Mouse (Mus musculus) testis, postnatal 10 days (tissue): ENCODE results near the gene Lce3e.

Source experiments
- DNase-seq: peaks from one replicate; pipeline ENCODE4 v3.0.0; 2021; ENCODE audit warnings: low spot score

The Lce3e gene

DNA sequence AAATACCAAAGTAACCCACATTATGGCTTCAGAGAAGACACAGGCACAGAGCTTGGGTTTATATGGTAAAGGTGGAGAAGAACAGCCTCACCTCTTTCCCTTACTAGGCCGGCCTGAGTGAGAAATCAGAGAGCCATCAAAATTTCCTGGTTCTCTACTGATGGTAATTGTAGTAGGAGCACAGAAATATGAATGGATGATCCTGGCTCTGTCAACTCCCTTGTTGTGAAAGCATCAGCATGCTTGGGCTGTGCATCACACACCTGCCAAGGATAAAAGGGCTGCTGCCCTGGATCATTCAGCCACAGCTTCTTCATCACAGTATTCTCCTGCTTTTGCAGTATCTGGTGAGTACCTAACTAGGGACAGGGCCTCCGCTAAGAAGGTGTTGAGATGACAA, at the start of gene Lce3e:
Gene Lce3e, plus strand, starts transcription at position 301 of the 400 bp plus-strand sequence.
- no peak for DNase-seq

DNA sequence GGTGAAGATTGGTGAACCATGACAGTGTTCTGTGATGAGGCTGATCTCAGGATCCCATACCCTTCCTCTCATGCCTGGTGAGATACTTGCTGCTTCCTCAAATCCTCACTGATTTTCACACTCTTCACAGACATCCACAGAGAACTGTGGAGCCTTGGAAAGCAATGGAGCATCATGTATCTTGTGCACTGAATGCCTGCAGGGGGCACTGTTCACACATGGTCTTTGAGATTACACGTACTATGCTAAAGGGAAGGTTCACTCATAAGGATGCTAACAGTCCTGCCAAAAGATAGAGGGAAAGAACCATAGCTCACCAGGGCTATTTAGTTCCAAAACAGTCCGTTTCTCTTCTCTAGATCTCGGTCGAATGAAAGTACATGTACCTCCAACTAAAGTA, 46.5 kb upstream of the Lce3e start:
- peak; percentile 46 for DNase-seq

DNA sequence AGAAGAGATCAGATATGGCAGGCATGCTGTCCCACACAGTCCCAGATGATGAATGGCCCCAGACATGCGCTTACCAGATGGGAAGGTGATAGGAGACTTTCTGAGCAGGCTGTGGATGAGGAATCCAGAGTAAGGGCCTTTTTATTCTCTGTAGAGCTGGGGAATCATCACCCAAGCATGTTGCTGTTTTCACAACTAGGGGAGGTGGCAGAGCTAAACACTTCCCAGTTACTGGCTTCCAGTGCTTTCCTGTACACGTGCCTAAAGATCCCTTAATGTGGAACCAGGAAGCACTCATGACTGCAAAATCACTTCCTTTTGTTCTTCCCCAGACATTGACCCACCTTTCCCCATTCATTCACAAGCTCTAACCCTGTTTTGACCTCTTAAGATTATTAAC, 40.7 kb upstream of the Lce3e start, which contains the start of gene Lce3a:
Gene Lce3a, minus strand, starts transcription at position 101 of the 400 bp plus-strand sequence.
- DNase-seq, result no peak

DNA sequence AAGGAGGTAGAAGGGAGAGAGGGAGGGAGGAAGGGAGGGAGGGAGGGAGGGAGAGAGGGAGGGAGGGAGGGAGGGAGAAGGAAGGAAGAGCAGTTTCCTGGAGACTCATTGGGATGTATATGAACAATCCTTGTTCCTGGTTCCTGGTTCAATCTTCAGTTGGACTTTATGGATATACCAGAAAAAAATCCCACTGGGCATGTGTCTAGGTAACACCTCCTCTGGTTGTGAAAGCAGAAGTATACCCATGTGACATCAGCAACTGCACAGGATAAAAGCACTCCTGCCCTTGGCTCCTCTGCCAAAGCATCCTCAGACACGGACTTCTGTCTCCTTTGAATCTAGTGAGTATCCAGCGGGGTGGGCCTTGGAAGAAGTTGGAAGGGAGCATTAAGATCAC, 34.2 kb upstream of the Lce3e start, which contains the start of gene Lce3b:
Gene Lce3b, plus strand, starts transcription at position 301 of the 400 bp plus-strand sequence.
- DNase-seq, result no peak

DNA sequence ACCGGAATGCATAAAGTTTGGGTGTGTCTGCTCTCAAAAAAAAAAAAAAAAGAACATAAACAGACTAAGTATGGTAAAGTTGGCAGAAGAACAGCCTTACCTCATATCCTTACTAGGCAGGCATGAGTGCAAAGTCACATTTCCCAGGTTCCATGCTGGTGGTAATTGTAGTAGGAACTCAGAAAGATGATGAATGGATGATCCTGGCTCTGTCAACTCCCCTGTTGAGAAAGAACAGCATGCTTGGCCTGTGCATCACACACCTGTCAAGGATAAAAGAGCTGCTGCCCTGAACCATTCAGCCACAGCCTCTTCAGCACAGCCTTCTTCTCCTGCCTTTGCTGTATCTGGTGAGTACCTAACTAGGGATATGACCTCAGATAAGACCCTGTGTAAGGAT, 22.7 kb upstream of the Lce3e start, which contains the start of gene Lce3c:
Gene Lce3c, plus strand, starts transcription at position 301 of the 400 bp plus-strand sequence.
- DNase-seq, result no peak

DNA sequence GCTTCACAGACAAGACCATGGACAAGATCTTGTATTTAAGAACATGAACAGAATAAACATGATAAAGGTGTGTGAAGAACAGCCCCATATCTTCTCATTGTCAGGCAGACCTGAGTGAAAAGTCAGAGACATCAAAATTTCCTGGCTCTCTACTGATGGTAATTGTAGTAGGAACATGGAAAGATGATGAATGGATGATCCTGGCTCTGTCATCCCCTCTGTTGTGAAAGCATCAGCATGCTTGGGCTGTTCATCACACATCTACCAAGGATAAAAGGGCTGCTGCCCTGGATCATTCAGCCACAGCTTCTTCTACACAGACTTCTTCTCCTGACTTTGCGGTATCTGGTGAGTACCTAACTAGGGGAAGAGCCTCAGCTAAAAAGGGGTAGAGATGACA, 9.8 kb upstream of the Lce3e start, which contains the start of gene Lce3d:
Gene Lce3d, plus strand, starts transcription at position 301 of the 400 bp plus-strand sequence.
- DNase-seq, result no peak

DNA sequence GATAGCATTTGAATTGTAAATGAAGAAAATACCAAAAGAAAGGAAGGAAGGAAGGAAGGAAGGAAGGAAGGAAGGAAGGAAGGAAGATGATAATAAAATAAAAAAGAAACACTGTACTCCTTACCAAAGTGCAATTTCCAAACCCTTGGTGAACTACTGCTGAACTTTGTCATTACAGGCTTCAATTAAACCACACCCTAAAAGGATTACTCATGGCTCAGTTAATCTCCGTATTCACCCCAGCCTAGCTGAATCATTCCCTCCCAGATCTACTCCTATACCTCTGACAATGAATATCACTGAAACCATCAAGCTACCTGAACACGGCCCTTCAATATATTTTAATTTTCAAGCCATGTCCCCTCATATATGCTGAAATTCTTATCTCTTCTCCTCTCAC, 11.6 kb downstream of the Lce3e start:
- DNase-seq, result no peak

DNA sequence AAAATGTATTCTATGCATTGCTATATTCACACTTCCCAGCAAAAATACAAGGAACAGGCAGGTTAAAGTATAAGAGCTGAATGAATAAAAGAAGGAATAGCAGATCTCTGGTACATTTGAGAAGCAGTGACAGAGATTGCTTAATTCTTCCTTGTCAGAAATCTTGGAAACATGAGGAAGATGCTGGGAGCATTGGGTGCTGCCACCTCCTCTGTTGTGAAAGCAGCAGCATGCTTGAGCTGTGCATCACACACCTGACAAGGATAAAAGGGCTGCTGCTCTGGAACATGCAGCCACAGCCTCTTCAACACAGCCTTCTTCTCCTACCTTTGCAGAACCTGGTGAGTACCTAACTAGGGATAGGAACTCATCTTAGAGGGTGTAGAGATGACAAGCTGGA, 25.1 kb downstream of the Lce3e start, which contains the start of gene Lce3f:
Gene Lce3f, plus strand, starts transcription at position 301 of the 400 bp plus-strand sequence.
- DNase-seq, result no peak

DNA sequence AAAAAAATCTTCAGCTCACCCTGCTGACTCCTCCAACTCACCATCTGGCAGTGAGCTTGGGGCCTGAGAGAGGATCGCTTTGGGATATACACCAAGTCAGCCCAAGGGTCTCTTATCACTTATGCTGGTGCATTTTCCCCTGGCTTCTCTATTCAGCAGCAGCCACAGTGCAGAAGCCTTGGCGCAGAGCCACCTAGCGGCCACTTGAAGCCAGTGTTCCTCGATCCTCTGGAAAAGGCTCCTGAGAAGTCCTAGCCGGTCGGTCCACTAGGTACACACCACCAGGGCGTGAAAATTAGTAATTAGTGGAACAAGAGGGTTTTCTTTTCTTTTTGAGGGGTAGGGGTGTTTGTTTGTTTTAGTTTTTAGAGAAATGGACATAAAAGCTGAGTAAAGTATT, 31.8 kb downstream of the Lce3e start:
- peak; percentile 84 for DNase-seq

DNA sequence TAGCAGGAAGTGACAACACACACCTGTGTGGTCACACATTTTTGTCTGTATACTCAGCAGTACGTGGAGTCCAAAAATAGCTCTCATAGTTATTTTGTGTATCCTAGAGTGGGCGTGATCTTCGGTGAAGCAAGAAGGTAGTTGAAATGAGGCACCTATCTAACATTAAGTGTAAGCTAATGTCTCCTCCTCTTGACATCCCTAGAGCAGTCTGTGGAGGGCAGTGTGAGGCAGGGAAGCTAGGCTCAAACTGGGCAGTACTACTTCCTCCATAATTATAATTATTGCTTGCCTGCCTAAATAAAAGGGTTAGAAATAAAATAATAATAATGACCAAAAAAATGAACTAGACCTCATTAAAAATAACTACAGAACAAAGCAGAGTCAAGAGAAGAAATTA, 33.8 kb downstream of the Lce3e start:
- DNase-seq, result no peak

DNA sequence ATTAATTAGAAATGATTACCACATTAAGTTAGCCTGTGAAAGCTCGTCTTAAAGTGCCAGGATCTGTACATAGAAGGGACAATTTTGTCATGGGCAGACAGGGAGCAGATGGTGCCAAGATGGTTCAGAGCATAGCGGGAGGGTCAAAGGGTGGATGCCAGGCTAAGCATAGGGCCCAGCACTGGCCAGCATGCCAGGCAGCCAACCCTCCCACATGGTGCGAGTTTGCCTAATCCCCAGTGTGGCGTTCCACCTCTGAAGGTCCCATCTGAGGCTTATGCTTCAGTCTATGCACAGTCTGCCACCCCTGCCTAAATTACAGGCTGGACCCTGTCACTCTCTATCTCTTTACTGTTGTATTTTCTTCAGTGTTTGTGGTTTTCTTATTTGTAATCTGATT, 36.0 kb downstream of the Lce3e start:
- DNase-seq, result no peak

DNA sequence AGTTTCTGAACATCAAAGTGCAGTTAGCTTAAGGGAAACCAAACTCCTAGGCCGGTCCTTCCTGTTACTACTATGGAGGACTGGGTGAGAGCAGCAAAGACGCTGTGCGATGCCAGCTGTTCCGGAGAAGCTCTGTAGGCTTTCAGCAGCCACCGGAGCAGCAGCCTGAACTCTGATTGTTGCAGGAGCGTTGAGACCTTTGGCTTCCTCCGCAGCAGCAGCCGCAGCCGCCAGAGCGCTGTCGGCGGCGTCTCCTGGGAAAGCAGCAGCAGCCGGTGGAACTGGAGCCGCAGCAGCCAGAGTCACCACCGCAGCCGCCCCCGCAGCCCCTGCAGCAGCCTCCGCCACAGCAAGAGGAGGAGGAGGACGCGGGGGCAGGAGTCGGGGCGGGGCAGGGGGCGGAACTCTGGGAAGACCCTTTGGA, 47.5 kb downstream of the Lce3e start:
- DNase-seq, result peak; percentile 54

DNA sequence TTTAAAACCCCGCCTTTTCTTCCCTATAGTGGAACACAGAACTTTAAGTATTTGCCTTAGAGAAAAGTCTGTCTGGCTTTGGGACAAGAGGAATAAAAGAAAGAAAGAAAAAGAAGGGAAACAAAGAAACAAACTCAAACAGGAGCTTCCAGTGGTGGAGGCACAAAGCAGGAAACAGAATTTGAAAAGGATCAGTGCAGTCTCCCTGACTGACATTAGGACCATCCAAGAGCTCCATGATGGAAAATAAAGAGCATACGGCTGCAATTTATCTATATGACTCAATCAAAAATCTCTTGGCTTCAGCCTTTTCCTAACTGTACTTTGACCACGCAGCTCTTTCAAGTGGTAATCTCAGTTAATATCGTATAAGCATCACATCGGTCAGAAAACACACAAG, 48.0 kb downstream of the Lce3e start:
- no peak for DNase-seq

DNA sequence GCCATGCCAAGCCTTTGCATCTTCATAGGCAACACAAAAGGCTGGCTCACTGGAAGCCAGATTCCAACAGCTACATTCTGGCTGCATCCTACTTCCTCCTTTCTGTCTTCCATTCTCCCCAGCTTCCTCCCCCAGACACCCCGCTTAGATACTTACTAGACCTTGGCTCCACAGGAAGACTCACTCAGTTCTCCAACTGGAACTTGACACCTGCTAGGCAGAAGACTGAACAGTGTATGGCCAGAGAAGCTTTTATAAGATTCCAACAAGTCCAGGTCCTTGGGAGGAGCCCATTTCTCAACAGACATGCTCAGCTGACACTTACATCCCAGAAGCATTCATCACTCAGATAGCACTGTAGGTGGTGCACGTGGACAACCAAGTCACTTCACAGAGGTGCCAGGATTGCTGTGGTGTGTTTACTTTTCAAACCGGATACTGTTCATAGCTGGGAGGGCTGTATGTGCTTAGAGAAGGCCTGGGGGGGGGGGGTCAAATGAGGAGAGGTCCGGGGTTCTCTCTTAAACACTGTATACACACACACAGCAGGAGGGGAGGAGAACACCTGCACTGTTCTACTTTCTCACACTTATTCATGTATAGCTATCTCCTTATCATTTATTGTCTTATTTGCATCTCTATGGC, 48.7 kb downstream of the Lce3e start, which contains the start of gene Crct1:
Gene Crct1, minus strand, starts transcription at position 228 of the 645 bp plus-strand sequence.
- DNase-seq, result no peak
